Mouse (Mus musculus) layer of hippocampus, adult 2 months (tissue): ENCODE data around the gene Stk24. TPM values are rescaled to one million over a fixed set of nuclear protein-coding genes. Genes with fewer than 3 reads are reported as not detected.

Experiments
- DNase-seq, 2 experiments: peaks; one replicate each; pipeline ENCODE4 v3.0.0; 2022; ENCODE audit warnings: low spot score in 2 of 2
- H3K27ac ChIP-seq: fragments of 200-600 bp; 2 replicates; pipeline ENCODE4 v1.8.1; 2022
- H3K4me3 ChIP-seq: fragments of 200-600 bp; 2 replicates; pipeline ENCODE4 v1.8.1; 2022; ENCODE audit warnings: mild to moderate bottlenecking
- CTCF ChIP-seq: fragments of 200-600 bp; conservative IDR thresholded peaks from 2 replicates; pipeline ENCODE4 v1.8.1; 2022; ENCODE audit warnings: antibody characterized with exemption, mild to moderate bottlenecking, moderate library complexity
- total RNA-seq, 2 experiments: library from RNA; stranded (reverse); gene quantifications; 2 replicates each; pipeline ENCODE4 v1.2.3; 2021

The Stk24 gene
- total RNA-seq, 2 experiments from 2014 or later: 66.0 to 68.1 TPM

DNA sequence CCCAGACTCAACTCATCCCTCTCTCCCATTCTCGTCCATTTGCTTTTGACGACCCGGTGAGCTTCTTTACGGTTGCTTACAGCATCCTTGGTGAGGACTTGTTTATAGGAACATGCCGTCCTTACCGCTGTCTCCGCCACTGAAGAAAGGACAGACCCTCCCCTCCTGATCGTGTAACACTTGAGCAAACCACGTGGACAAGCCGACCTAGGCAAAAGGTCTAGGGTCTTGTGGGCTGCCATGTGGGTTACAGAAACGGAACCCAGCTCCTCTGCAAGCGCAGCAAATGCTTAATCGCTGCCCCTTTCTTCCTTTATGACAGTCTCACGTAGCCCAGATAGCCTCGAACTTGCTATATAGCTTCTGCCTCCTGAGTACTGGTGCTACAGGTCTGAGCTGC is 25.7 kb upstream of the Stk24 start:
- no peak for DNase-seq
- no peak for TF ChIP-seq CTCF
- Histone ChIP-seq H3K27ac (no peak overlapping the region), H3K4me3 (no peak overlapping the region)

DNA sequence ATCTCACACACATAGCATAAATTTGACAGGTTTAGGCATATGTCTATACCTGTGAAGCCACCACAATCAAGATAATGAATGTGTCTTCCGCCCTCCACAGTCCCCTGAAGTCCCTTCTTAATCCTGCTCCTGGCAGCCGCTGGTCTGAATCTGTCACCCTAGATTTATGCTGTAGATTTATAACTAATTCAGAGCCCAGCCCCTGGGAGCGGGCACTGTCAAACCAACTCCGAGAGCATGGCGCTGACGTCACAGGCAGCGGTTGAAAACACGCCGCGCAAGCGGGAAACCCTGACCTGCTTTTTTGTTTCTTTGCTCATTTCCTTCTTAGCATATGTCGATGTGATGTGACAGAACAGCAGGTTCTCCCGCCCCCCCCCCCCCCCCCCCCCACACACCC is 25.3 kb upstream of the Stk24 start:
- Histone ChIP-seq H3K27ac (no peak overlapping the region), H3K4me3 (no peak overlapping the region)
- no peak for DNase-seq
- TF ChIP-seq CTCF: no peak

DNA sequence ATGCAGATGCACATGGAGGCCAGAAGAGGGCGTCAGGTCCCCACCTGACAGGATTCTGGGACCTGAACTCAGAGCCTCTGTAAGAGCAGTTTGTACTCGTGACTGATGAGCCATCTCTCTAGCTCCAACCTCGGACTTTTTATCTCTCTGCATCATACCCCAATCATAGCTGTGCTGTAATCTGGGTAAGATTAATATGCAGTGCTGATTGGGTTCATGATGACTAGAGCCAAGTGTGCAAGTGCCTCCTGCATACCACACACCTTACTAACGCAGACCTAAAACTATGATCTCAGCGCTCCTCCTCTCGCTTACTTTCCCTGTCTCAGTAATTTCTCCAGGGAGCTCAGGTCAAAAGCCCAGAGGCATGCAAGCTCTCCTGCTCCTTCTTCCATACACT is 19.9 kb upstream of the Stk24 start:
- DNase-seq: no peak
- no peak overlapping the region for H3K4me3 ChIP-seq
- H3K27ac ChIP-seq: no peak overlapping the region
- no peak for TF ChIP-seq CTCF

DNA sequence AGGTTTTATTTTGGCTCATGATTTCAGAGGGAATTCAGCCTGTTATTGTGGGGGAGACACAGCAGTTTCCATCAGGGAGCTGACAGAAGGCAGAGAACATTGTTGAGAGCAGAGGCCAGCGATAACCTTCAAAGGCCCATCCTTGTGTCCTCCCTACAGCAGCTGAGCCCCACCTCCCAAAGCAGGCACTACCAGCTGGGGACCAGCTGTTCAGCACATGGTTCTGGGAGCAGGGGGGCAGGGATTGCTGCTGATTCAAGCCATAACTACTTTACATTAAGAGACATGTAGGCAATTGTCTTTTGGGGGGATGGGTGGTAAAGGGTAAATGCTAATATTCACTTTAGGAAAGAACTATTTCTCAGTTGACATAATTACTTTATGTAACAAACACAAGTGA is 17.7 kb upstream of the Stk24 start:
- Histone ChIP-seq H3K4me3 (no peak overlapping the region), H3K27ac (no peak overlapping the region)
- DNase-seq: no peak
- no peak for TF ChIP-seq CTCF

DNA sequence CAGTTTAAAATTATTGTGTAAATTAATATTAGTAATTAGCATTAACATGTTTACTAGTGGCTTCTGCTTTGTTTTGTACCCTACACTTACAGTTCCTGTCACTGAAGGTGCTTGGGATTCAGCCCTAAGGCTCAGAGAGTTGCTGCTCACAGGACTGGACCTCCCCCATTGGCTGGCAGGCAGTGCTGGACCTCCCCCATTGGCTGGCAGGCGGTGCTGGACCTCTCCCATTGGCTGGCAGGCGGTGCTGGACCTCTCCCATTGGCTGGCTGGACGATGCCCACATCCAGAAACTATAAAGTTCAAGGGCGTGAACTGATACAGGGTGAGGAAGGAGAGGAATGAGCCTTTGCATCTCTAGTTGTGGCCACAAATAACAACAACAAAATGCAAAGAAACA is 15.3 kb upstream of the Stk24 start:
- TF ChIP-seq CTCF: no peak
- DNase-seq: no peak
- H3K27ac ChIP-seq: no peak overlapping the region
- no peak overlapping the region for H3K4me3 ChIP-seq

DNA sequence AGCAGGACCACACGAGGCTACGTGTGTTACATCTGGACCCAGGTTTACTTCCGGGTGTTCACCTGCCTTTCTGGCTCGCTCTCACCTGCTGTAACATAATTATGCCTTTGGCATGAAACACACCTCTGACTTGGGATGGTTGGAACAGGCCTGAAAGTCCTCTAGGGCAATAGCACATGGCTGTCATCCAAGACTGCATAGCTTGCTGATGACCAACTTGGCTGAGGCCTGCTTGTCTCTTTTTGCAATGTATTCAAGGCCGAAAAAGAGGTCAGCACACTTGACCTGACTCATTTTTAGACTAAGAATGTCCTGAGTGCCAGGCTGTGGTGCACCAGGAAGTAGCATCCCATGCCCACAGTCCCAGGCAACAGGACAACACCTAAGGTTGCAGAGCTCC is 12.1 kb upstream of the Stk24 start:
- TF ChIP-seq CTCF: no peak
- H3K27ac ChIP-seq: no peak overlapping the region
- no peak overlapping the region for H3K4me3 ChIP-seq
- no peak for DNase-seq

DNA sequence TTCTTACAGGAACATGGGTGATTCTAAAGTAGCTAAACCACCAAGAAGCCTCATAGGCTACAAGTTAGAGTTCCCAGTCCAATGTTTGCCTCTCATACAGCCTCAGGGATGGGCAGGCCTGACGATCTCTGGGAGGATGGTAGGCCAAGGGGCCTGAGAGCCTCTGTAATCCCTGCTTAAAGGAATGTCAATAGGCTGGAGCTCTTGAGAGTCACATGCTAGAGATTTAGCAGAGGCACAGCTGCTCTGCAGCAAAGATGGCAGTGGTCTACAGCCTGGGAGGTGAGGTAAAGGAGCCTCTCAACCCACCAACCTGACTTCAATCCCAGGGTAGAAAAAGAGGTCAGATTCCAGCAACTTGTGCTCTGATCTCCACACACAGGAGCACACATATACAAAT is 7.9 kb upstream of the Stk24 start:
- DNase-seq: no peak
- H3K4me3 ChIP-seq: no peak overlapping the region
- no peak overlapping the region for H3K27ac ChIP-seq
- TF ChIP-seq CTCF: no peak

DNA sequence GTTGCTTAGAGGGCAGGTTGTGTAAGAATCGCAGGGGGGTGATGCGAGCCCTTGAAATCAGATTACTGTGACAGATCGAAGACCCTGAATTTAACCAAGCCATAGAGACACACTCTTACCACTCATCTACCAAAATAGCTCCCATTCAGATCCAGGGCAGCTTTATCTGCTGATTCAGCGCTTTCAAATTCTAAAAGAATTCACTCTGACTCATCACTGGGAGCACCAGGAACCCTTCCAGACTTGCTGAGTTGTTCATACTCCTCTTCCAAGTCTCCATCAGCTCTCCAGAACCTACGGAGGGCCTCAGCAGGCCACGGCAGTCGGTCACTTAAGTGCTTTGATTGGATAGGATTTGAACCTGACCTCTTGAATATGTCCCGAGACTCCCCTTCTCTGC is 5.6 kb upstream of the Stk24 start:
- Histone ChIP-seq H3K27ac (no peak overlapping the region), H3K4me3 (no peak overlapping the region)
- TF ChIP-seq CTCF: no peak
- no peak for DNase-seq

DNA sequence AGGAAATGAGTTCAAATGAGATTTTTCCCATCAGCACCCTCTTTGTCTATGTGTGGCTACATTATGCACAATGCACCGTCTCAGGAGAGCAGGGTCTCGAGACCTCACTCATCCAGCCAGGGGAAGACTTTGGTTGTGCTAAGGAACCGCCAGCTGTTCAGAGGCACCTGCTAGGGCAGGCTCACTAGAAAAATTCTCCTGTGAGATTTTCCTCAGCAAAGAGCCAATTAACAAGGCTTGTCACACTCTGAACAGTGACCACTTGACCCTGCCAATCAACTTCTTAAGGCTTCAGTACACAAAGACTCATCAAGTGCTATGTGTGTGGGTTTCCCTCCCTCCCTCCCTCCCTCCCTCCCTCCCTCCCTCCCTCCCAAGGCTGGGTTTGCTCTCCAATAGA is 4.0 kb upstream of the Stk24 start:
- DNase-seq: no peak
- H3K27ac ChIP-seq: no peak overlapping the region
- no peak for TF ChIP-seq CTCF

DNA sequence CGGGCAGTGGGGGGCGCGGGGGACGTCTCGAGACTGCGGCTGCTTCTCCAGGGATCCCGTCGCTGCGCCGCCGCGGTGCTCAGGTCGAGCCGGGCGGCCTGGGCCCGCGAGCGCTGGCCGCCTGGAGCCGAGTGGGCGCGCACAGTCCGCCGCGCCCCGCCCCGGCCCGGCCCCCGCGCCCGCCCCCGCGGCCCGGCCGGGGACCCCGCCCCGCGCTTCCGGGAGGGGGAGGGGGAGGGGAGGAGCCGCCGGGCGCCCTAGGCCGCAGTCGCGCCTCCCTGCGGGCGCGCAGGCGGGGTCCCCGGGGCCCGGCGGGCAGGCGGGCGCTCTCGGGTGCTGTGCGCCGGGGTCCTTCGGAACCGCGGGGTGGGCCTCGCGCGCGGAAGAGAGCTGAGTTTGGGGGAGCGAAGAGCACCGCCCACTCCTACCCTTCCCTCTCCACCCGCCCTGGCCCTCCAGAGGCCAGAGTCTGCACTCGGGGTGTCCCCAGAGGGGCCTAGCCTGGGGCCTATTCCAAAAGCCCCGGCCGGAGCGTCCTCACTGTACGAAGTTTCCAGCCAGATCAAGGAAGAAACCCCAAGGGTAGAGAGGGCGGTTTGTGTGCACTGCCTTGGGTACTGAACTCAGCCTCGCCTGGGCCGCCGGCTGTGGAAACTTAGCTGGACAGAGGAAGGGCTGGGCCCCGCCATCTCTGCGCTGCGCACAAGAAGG is 540 bp downstream of the Stk24 start:
- peak; percentile 40 to 63 for DNase-seq
- peak overlapping the region; percentile 95 for H3K4me3 ChIP-seq
- H3K27ac ChIP-seq: peak overlapping the region; percentile 98
- no peak; the same call in 1 of the 2 replicates for TF ChIP-seq CTCF

More for the DNA sequence above, 4.0 kb upstream of the Stk24 start:
- H3K4me3 ChIP-seq: no peak overlapping the region

DNA sequence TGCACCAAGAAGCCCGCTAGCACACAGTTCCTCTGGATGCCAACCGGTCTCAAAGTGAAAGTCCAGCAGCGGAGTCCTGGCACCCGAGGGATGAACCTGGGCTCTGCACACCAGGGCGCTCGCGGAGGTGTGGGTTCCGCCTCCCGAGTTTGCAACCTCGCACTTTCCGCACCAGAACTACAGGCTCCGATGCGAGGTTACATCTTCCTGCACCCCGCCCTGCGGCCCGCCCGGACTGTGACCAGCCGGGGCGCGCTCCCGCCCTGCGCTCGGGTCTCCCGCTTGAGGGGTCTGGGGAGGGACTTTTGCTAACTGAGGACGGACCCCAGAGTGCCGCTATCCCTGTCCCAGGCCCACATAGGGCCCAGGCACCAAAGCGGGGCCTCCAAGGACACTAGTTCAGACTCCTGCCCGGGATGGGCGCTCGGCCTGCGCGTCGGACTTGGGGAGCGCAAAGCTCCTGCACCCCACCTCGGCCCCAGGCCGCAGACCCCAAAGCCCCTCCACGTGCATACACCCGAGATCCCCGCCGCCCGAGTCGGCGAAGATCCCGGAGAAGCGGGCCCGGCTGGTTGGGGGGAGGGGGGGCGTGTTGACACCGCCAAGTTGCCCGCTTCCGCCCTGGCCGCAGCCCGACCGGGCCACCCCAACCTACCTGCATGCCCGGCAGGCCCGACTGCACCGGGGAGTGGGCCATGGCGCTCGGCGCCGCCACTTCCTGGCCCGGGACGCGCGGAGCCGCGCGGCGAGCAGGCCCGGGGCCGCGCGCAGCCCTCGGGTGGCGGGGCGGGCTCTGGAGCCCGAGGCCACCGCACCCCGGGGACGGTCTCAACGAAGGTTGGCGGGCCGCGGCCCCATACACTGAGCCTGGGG is 1.3 kb downstream of the Stk24 start:
- peak overlapping the region; percentile 95 for H3K4me3 ChIP-seq
- DNase-seq: peak in 1 of 2 experiments; percentile 17
- no peak for TF ChIP-seq CTCF
- H3K27ac ChIP-seq: peak overlapping the region; percentile 96

DNA sequence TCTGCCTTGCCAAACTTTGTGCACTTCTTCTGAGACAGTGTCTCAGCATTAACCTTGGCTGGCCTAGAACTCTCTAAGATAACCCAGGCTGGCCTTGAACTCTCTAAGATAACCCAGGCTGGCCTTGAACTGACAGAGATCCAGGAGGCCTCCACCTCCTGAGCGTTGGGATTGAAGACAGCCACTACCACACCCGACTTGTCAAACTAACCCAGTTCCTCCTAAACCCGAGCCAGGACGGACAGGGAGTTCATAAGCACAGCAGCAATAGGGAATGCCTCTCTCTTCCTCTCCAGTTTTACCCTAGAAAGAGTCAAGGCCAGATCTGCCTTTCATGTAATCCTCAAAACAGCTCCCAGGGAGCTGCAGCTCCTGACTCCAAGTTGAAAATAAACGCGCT is 3.2 kb downstream of the Stk24 start:
- Histone ChIP-seq H3K27ac (no peak overlapping the region), H3K4me3 (no peak overlapping the region)
- no peak for DNase-seq
- TF ChIP-seq CTCF: no peak

DNA sequence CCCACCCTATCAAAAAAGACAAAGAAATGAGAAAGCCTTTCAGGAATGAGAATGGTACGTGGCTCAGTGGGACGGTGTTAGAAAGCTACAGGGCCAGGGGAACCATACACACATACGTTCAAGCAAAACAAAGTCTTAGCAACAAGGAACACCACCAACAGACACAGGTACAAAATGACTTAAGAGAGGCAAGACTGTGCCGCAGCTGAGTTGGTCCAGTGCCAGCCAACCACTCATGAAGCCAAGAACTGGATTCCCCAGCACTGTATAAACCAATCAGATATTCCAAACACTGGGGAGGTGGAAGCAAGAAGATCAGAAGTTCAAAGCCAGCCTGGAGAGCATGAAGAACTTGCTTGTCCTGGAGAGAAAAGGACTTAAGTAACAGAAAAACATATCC is 5.9 kb downstream of the Stk24 start:
- H3K4me3 ChIP-seq: no peak overlapping the region
- DNase-seq: no peak
- no peak overlapping the region for H3K27ac ChIP-seq
- TF ChIP-seq CTCF: no peak

DNA sequence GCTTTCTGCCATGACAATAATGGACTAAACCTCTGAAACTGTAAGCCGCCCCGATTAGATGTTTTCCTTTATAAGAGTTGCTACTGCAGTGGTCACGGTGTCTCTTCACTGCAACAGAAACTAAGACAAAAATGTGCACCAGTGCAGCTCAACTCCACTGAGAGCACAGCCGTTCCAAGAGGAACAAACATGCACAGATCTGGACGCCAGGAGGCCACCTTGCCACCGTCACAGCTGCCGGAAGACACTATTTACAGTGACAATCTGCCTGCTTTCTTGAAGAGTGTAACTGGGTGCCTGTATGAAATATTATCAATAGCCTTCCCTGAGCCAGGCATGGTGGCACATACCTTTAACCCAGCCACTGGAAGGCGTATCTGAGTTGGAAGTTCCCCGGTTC is 6.8 kb downstream of the Stk24 start:
- Histone ChIP-seq H3K4me3 (no peak overlapping the region), H3K27ac (no peak overlapping the region)
- peak; percentile 43 for TF ChIP-seq CTCF
- DNase-seq: no peak
